Mouse (Mus musculus): ENCODE results near the gene Krt6a. TPM values are rescaled to one million over a fixed set of nuclear protein-coding genes. Genes with fewer than 3 reads are reported as not detected.

The Krt6a gene
- not detected in 2 replicates for polyA plus RNA-seq (2015; fragmentation: Nextera tagmentation; extraction: Ambion mirVana)

- H3K27me3 ChIP-seq (replicated peaks) = peaks cover 32% of the 10 kb centered on the region
- WGBS = 73% methylated on average over 5 of the region's 5 CpGs
- H3K4me3 ChIP-seq = no peak within 1 kb of the TSS
- H3K9ac ChIP-seq = no peak within 1 kb of the TSS
- no peaks in the 10 kb centered on the region for H3K4me1 ChIP-seq
- H3K27ac ChIP-seq (replicated peaks) = no peak within 1 kb of the TSS
- no peaks in the 10 kb centered on the region for H3K9me3 ChIP-seq
- no peak for ATAC-seq (ENCODE audit: extremely low read depth, insufficient number of reproducible peaks, low FRiP score, low TSS enrichment)
- no peak within 1 kb of the TSS for H3K4me2 ChIP-seq
- no peaks in the 10 kb centered on the region for H3K36me3 ChIP-seq
These were observed at the start of gene Krt6a for GRCm38 (mm10) chr15:101694207-101694606. Gene Krt6a (minus strand): TSS chr15:101694307.

- Histone ChIP-seq H3K4me3 (no peak within 1 kb of the TSS), H3K27me3 (replicated peaks) (peaks cover 63% of the 10 kb centered on the region), H3K9me3 (no peaks in the 10 kb centered on the region), H3K4me1 (no peaks in the 10 kb centered on the region), H3K9ac (no peak within 1 kb of the TSS), H3K4me2 (no peak within 1 kb of the TSS), H3K27ac (replicated peaks) (no peak within 1 kb of the TSS), H3K36me3 (no peaks in the 10 kb centered on the region)
- ATAC-seq (ENCODE audit: extremely low read depth, insufficient number of reproducible peaks, low FRiP score, low TSS enrichment) = no peak
- WGBS = 47% methylated on average over 14 of the region's 14 CpGs
These were observed 48.6 kb upstream of the Krt6a start, which contains the start of gene Krt71 for GRCm38 (mm10) chr15:101742711-101743110. Gene Krt71 (minus strand): TSS chr15:101743109.

GRCm38 (mm10) chr15:101737786-101738185 is 43.7 kb upstream of the Krt6a start:
- H3K27ac ChIP-seq (replicated peaks) = no peak overlapping the region
- ATAC-seq (ENCODE audit: extremely low read depth, insufficient number of reproducible peaks, low FRiP score, low TSS enrichment) = no peak
- H3K4me3 ChIP-seq = no peak overlapping the region
- 70% methylated on average over 7 of the region's 7 CpGs for WGBS
- no peak overlapping the region for H3K4me2 ChIP-seq
- H3K27me3 ChIP-seq (replicated peaks) = peaks cover 48% of the 10 kb centered on the region
- H3K9me3 ChIP-seq = no peaks in the 10 kb centered on the region
- no peaks in the 10 kb centered on the region for H3K36me3 ChIP-seq
- H3K9ac ChIP-seq = no peak overlapping the region
- no peaks in the 10 kb centered on the region for H3K4me1 ChIP-seq

- Histone ChIP-seq H3K36me3 (no peaks in the 10 kb centered on the region), H3K9ac (no peak overlapping the region), H3K4me3 (no peak overlapping the region), H3K4me1 (no peaks in the 10 kb centered on the region), H3K27me3 (replicated peaks) (peaks cover 28% of the 10 kb centered on the region), H3K9me3 (no peaks in the 10 kb centered on the region), H3K27ac (replicated peaks) (no peak overlapping the region), H3K4me2 (no peak overlapping the region)
- ATAC-seq (ENCODE audit: extremely low read depth, insufficient number of reproducible peaks, low FRiP score, low TSS enrichment) = no peak
These were observed 36.5 kb upstream of the Krt6a start for GRCm38 (mm10) chr15:101730653-101731052.

- H3K27me3 ChIP-seq (replicated peaks) = peaks cover 56% of the 10 kb centered on the region
- no peak overlapping the region for H3K4me2 ChIP-seq
- no peak for ATAC-seq (ENCODE audit: extremely low read depth, insufficient number of reproducible peaks, low FRiP score, low TSS enrichment)
- WGBS = 43% methylated on average over 5 of the region's 5 CpGs
- no peaks in the 10 kb centered on the region for H3K9me3 ChIP-seq
- no peaks in the 10 kb centered on the region for H3K4me1 ChIP-seq
- no peak overlapping the region for H3K4me3 ChIP-seq
- H3K9ac ChIP-seq = no peak overlapping the region
- H3K36me3 ChIP-seq = no peaks in the 10 kb centered on the region
- H3K27ac ChIP-seq (replicated peaks) = no peak overlapping the region
These were observed 30.6 kb upstream of the Krt6a start for GRCm38 (mm10) chr15:101724686-101725085.

- Histone ChIP-seq H3K27me3 (replicated peaks) (peaks cover 29% of the 10 kb centered on the region), H3K4me1 (no peaks in the 10 kb centered on the region), H3K4me3 (no peak overlapping the region), H3K9me3 (no peaks in the 10 kb centered on the region), H3K9ac (no peak overlapping the region), H3K27ac (replicated peaks) (no peak overlapping the region), H3K36me3 (no peaks in the 10 kb centered on the region), H3K4me2 (no peak overlapping the region)
- ATAC-seq (ENCODE audit: extremely low read depth, insufficient number of reproducible peaks, low FRiP score, low TSS enrichment) = no peak
- WGBS = 53% methylated on average over 3 of the region's 3 CpGs
These were observed 21.7 kb upstream of the Krt6a start for GRCm38 (mm10) chr15:101715831-101716230.

- no peak overlapping the region for H3K4me3 ChIP-seq
- H3K27me3 ChIP-seq (replicated peaks) = peaks cover 24% of the 10 kb centered on the region
- ATAC-seq (ENCODE audit: extremely low read depth, insufficient number of reproducible peaks, low FRiP score, low TSS enrichment) = no peak
- H3K27ac ChIP-seq (replicated peaks) = no peak overlapping the region
- no peaks in the 10 kb centered on the region for H3K4me1 ChIP-seq
- H3K9me3 ChIP-seq = no peaks in the 10 kb centered on the region
- 63% methylated on average over 5 of the region's 5 CpGs for WGBS
- no peak overlapping the region for H3K4me2 ChIP-seq
- no peak overlapping the region for H3K9ac ChIP-seq
- no peaks in the 10 kb centered on the region for H3K36me3 ChIP-seq
These were observed 20.2 kb upstream of the Krt6a start for GRCm38 (mm10) chr15:101714356-101714755.

- Histone ChIP-seq H3K27ac (replicated peaks) (no peak overlapping the region), H3K4me2 (no peak overlapping the region)
- 54% methylated on average over 8 of the region's 8 CpGs for WGBS
These were observed 19.6 kb upstream of the Krt6a start for GRCm38 (mm10) chr15:101713731-101714130.

GRCm38 (mm10) chr15:101712720-101713119 is 18.6 kb upstream of the Krt6a start, which contains the start of gene Krt5:
Gene Krt5 (minus strand): TSS chr15:101712898.
- Histone ChIP-seq H3K9ac (no peak within 1 kb of the TSS), H3K4me1 (no peaks in the 10 kb centered on the region), H3K36me3 (no peaks in the 10 kb centered on the region)

More at GRCm38 (mm10) chr15:101713731-101714130, 19.6 kb upstream of the Krt6a start:
- ATAC-seq (ENCODE audit: extremely low read depth, insufficient number of reproducible peaks, low FRiP score, low TSS enrichment) = no peak
- no peak overlapping the region for H3K9ac ChIP-seq
- no peaks in the 10 kb centered on the region for H3K9me3 ChIP-seq
- no peak overlapping the region for H3K4me3 ChIP-seq
- no peaks in the 10 kb centered on the region for H3K36me3 ChIP-seq
- H3K4me1 ChIP-seq = no peaks in the 10 kb centered on the region
- peaks cover 22% of the 10 kb centered on the region for H3K27me3 ChIP-seq (replicated peaks)

GRCm38 (mm10) chr15:101708683-101709082 is 14.6 kb upstream of the Krt6a start:
- WGBS = 62% methylated on average over 11 of the region's 11 CpGs
- H3K4me1 ChIP-seq = no peaks in the 10 kb centered on the region
- no peak overlapping the region for H3K9ac ChIP-seq
- H3K27me3 ChIP-seq (replicated peaks) = peaks cover 25% of the 10 kb centered on the region
- no peaks in the 10 kb centered on the region for H3K36me3 ChIP-seq
- no peak overlapping the region for H3K4me2 ChIP-seq
- no peaks in the 10 kb centered on the region for H3K9me3 ChIP-seq
- no peak overlapping the region for H3K4me3 ChIP-seq
- no peak for ATAC-seq (ENCODE audit: extremely low read depth, insufficient number of reproducible peaks, low FRiP score, low TSS enrichment)
- H3K27ac ChIP-seq (replicated peaks) = no peak overlapping the region

More at GRCm38 (mm10) chr15:101712720-101713119, 18.6 kb upstream of the Krt6a start, which contains the start of gene Krt5:
- no peak within 1 kb of the TSS for H3K4me3 ChIP-seq
- H3K9me3 ChIP-seq = no peaks in the 10 kb centered on the region
- H3K4me2 ChIP-seq = no peak within 1 kb of the TSS
- ATAC-seq (ENCODE audit: extremely low read depth, insufficient number of reproducible peaks, low FRiP score, low TSS enrichment) = no peak
- H3K27ac ChIP-seq (replicated peaks) = no peak within 1 kb of the TSS
- 61% methylated on average over 13 of the region's 13 CpGs for WGBS
- H3K27me3 ChIP-seq (replicated peaks) = peaks cover 28% of the 10 kb centered on the region

- no peak overlapping the region for H3K4me2 ChIP-seq
- H3K9ac ChIP-seq = no peak overlapping the region
- H3K36me3 ChIP-seq = no peaks in the 10 kb centered on the region
- ATAC-seq (ENCODE audit: extremely low read depth, insufficient number of reproducible peaks, low FRiP score, low TSS enrichment) = no peak
- H3K4me3 ChIP-seq = no peak overlapping the region
- H3K27me3 ChIP-seq (replicated peaks) = peaks cover 17% of the 10 kb centered on the region
- H3K9me3 ChIP-seq = no peaks in the 10 kb centered on the region
- H3K27ac ChIP-seq (replicated peaks) = no peak overlapping the region
- H3K4me1 ChIP-seq = no peaks in the 10 kb centered on the region
- 70% methylated on average over 9 of the region's 9 CpGs for WGBS
These were observed 13.3 kb upstream of the Krt6a start for GRCm38 (mm10) chr15:101707454-101707853.

GRCm38 (mm10) chr15:101704066-101704465 is 10.0 kb upstream of the Krt6a start:
- H3K27ac ChIP-seq (replicated peaks) = no peak overlapping the region
- H3K27me3 ChIP-seq (replicated peaks) = peaks cover 17% of the 10 kb centered on the region
- WGBS = 66% methylated on average over 4 of the region's 4 CpGs
- H3K9me3 ChIP-seq = no peaks in the 10 kb centered on the region
- H3K4me3 ChIP-seq = no peak overlapping the region
- no peak overlapping the region for H3K9ac ChIP-seq
- H3K36me3 ChIP-seq = no peaks in the 10 kb centered on the region
- no peak overlapping the region for H3K4me2 ChIP-seq
- H3K4me1 ChIP-seq = no peaks in the 10 kb centered on the region
- ATAC-seq (ENCODE audit: extremely low read depth, insufficient number of reproducible peaks, low FRiP score, low TSS enrichment) = no peak

Data from heart, embryonic 13.5 days (tissue).